Mouse (Mus musculus) megakaryocyte, embryonic 14.5 days (primary cell): ENCODE measurements around the gene Lyrm4.

Experiments used
- FLI1 ChIP-seq: IDR thresholded peaks from 2 replicates; pipeline ENCODE4 v1.6.1; 2012; ENCODE audit warnings: low read length, inconsistent platforms, mixed read lengths
- GATA1 ChIP-seq: IDR thresholded peaks from 3 replicates; pipeline ENCODE4 v1.6.1; 2012; ENCODE audit warnings: mixed read lengths, low read length, inconsistent platforms, borderline replicate concordance

GRCm38 (mm10) chr13:36066676-36067075, 50.6 kb downstream of the Lyrm4 start:
- TF ChIP-seq GATA1 (no peak), FLI1 (no peak)
